Mouse (Mus musculus) heart, adult 8-10 months (tissue): ENCODE results near the gene Pomt2. TPM values are rescaled to one million over a fixed set of nuclear protein-coding genes. Genes with fewer than 3 reads are reported as not detected.

ENCODE experiments used
- total RNA-seq, 4 experiments: library from RNA; stranded (reverse); gene quantifications; 2 replicates each; pipeline ENCODE4 v1.2.4; 2022

Gene Pomt2
- total RNA-seq, 4 experiments from 2014 or later: 8.0 to 10.8 (median 9.3) TPM

Other genes starting within 250 kb of the Pomt2 start
- 10 to 100 TPM; 42.4 to 53.8 (median 48.3) TPM for gene Cipc, start 200.9 kb downstream of the Pomt2 start, total RNA-seq
- gene Zdhhc22, start 157.5 kb downstream of the Pomt2 start, total RNA-seq: not detected
- under 1 TPM in 3 of 4 experiments, not detected in 1; 0.08 to 0.28 (median 0.17) TPM for gene Tmem63c, start 126.6 kb downstream of the Pomt2 start, total RNA-seq
- under 1 TPM in 2 of 4 experiments, not detected in 2; 0.16 to 0.47 TPM for gene Ngb, start 45.4 kb downstream of the Pomt2 start, total RNA-seq
- gene Gstz1, start 803 bp downstream of the Pomt2 start, total RNA-seq: 10 to 100 TPM; 45.5 to 49.6 (median 46.5) TPM
- under 1 TPM in 1 of 4 experiments, not detected in 3; 0.66 TPM for gene Samd15, start 51.8 kb upstream of the Pomt2 start, total RNA-seq
- 1 to 10 TPM; 6.3 to 6.9 (median 6.7) TPM for gene Tmed8, start 52.5 kb upstream of the Pomt2 start, total RNA-seq
- under 1 TPM in 3 of 4 experiments, not detected in 1; 0.33 to 0.66 (median 0.37) TPM for gene Noxred1, start 90.8 kb upstream of the Pomt2 start, total RNA-seq
- 10 to 100 TPM; 23.5 to 25.1 (median 24.0) TPM for gene Vipas39, start 118.3 kb upstream of the Pomt2 start, total RNA-seq
- 100 to 1,000 TPM; 120 to 139 (median 131) TPM for gene Ahsa1, start 118.5 kb upstream of the Pomt2 start, total RNA-seq
- not detected for gene Ism2, start 151.7 kb upstream of the Pomt2 start, total RNA-seq
- gene Sptlc2, start 240.4 kb upstream of the Pomt2 start, total RNA-seq: 10 to 100 TPM; 18.9 to 30.4 (median 20.9) TPM